Mouse (Mus musculus) cortical plate, adult 2 months (tissue): ENCODE results near the gene Sohlh2. TPM values are rescaled to one million over a fixed set of nuclear protein-coding genes. Genes with fewer than 3 reads are reported as not detected.

Experiments used
- H3K27ac ChIP-seq: fragments of 200-500 bp; 2 replicates; pipeline ENCODE4 v1.5.1; 2012; ENCODE audit warnings: low read length, control low read depth, inconsistent platforms; ENCODE audit not compliant: insufficient read depth
- H3K4me1 ChIP-seq: fragments of 200-500 bp; 2 replicates; pipeline ENCODE4 v1.6.1; 2011; ENCODE audit warnings: low read length; ENCODE audit not compliant: control insufficient read depth, insufficient read depth
- H3K4me3 ChIP-seq: fragments of 200-500 bp; 2 replicates; pipeline ENCODE4 v1.5.1; 2011; ENCODE audit warnings: mild to moderate bottlenecking, low read length, control low read depth; ENCODE audit not compliant: insufficient read depth
- CTCF ChIP-seq: fragments of 200-500 bp; IDR thresholded peaks from 2 replicates; pipeline ENCODE4 v1.5.1; 2011; ENCODE audit warnings: mild to moderate bottlenecking, control low read depth, low read length; ENCODE audit not compliant: insufficient read depth; ENCODE audit errors: extremely low read depth
- POLR2A ChIP-seq: fragments of 200-500 bp; IDR thresholded peaks from 2 replicates; pipeline ENCODE4 v1.6.1; 2011; ENCODE audit warnings: mild to moderate bottlenecking, low read length, control low read depth; ENCODE audit not compliant: insufficient read depth; ENCODE audit errors: extremely low read depth
- polyA plus RNA-seq: library from polyadenylated mRNA; depleted of rRNA; stranded (reverse); fragments of >200 nt; gene quantifications from 2 replicates; pipeline ENCODE4 v1.2.3, GENCODE M21; 2012; rRNA removed

Sohlh2 gene
- polyA plus RNA-seq = not detected in 2 replicates

DNA sequence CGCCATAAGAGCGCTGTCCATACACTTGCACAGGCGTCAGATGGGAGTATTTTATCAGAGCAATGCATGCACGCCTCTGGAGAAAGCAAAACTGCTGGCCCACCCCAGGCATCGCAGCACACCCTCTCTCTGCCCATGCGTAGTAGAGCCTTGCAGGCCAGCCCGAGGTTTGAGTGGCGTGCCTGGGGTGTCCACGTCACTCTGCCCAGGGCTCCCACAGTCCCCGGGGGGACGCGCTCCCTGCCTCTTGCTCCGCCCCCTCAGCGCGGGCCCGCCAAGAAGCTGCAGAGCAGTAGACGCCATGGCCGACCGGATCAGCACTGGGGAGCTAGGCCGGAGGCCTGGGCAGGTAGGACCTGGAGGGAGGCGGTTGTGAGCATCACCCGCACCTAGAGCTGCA is at the start of gene Sohlh2:
Gene Sohlh2, plus strand, starts transcription at position 263 of the 400 bp plus-strand sequence.
- Histone ChIP-seq H3K27ac (no peak within 1 kb of the TSS), H3K4me3 (no peak within 1 kb of the TSS), H3K4me1 (no peaks in the 10 kb centered on the region)
- TF ChIP-seq CTCF (no peak), POLR2A (no peak)

DNA sequence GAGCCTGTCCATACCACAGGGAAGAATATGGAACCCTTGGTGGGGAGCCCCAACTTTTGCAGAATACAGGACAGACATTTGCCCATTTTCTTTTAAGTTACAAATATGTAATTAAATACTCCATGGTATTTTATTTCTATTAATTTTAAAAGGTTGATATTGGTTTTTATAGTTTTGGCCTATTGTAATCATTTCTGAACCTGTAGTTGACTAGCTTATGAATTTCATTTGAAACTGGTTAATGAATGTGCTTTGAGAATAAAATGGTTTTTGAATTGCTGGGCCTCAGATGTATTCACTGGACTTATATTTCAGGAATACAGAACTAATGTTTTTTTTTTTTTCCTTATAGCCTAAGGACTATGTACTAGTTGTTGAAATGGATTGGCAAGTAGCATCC is 44.8 kb upstream of the Sohlh2 start, which contains the start of gene Ccdc169:
Gene Ccdc169, plus strand, starts transcription at position 301 of the 400 bp plus-strand sequence.
- no peak within 1 kb of the TSS for H3K27ac ChIP-seq
- no peak within 1 kb of the TSS for H3K4me3 ChIP-seq
- TF ChIP-seq CTCF (no peak), POLR2A (no peak)
- H3K4me1 ChIP-seq = no peaks in the 10 kb centered on the region

DNA sequence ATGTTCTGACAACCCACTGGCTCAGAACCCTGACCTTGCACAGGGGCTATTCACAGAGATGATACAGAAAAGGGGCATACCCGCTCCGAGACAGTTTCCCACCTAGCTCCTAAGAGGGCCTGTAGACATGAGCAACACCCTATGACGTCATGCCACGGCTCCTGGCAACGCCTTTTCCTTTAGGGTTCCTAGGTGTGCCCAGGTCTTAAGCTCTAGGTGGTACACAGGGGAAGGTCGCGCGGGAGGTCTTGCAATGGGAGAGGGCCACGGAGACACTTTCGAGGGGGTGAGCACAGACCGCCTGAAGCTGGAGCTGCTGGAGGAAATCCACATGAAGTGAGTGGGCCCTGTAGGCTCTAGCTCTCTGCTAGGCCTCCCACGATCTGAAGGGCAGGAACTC is 42.0 kb upstream of the Sohlh2 start:
- H3K4me3 ChIP-seq = no peak overlapping the region
- no peaks in the 10 kb centered on the region for H3K4me1 ChIP-seq
- no peak overlapping the region for H3K27ac ChIP-seq
- no peak for TF ChIP-seq POLR2A
- TF ChIP-seq CTCF = no peak

DNA sequence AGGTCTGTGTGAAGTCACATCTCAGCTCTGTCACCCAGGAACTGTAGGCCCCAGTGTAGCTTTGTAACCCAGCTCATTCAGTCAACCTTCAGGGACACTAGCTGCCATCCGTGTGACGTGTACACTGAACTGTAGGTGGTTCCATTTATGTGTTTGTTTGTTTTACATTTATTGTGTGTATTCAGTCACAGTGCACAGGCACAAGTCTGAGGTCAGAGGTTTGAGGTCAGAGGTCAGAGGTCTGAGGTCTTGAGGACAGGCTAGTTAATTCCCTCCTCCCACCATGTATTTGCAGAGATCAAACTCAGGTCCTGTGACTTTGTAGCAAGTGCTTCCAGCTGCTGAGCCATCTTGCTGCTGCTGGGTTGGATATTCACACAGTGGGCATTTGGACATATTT is 40.4 kb upstream of the Sohlh2 start:
- no peak overlapping the region for H3K27ac ChIP-seq
- H3K4me3 ChIP-seq = no peak overlapping the region
- no peaks in the 10 kb centered on the region for H3K4me1 ChIP-seq
- TF ChIP-seq POLR2A (no peak), CTCF (no peak)

DNA sequence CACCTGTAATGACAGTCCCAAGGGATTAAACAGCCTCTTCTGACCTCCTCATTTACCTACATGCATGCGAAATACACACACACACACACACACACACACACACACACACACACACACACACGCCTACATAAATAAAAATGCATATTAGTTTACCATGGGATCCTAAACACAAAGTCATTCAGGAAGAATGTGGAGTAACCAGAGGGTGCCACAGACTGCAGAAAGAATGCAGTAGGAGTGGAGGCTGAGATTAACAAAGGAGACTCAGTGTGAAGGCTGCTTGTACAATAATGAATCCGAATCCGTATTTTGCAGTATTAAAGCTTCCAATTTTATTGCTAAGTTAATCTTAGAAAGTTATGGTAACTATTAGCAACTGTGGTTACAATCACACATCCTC is 36.9 kb upstream of the Sohlh2 start:
- TF ChIP-seq CTCF (no peak), POLR2A (no peak)
- no peaks in the 10 kb centered on the region for H3K4me1 ChIP-seq
- H3K4me3 ChIP-seq = no peak overlapping the region
- no peak overlapping the region for H3K27ac ChIP-seq

DNA sequence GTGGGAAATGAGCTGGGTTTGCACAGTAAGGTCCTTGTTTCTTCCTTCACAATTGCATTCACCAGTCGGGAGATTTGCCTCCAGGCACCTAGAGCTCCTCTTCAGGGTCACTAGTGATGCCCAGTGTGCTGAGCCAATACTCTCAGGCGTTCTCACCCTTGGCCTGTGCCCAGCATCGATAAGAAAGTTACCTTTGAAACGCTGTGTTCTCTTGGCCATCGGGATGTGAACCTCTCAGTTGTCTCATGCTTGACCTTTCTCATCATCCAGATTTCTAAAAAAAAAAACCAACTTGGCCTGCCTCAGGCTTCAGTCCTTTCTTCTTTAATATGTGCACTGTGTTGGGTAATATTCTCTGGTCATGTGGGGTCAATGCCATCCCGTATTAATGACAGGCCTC is 35.4 kb upstream of the Sohlh2 start:
- H3K4me3 ChIP-seq = no peak overlapping the region
- H3K27ac ChIP-seq = no peak overlapping the region
- H3K4me1 ChIP-seq = no peaks in the 10 kb centered on the region
- no peak for TF ChIP-seq CTCF
- TF ChIP-seq POLR2A = no peak

DNA sequence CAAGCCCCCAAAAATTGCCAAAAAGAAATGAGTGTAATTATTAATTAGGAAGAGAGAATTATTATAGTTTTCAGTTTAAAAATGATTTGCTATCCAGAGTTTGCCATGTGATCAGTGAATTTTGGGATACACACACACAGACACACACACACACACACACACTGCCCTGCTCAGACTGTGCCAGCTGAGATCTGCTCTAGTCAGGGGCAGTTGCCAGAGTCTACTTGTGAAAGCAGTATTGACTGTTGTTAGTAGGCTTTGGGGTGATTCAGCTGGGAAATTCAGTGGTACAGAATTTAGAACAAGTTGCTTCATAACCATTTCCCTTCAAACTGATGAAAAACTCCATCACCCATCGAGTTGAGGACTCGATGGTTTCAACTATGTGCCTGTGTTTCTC is 34.7 kb upstream of the Sohlh2 start:
- TF ChIP-seq POLR2A = no peak
- TF ChIP-seq CTCF = no peak
- no peak overlapping the region for H3K27ac ChIP-seq
- no peaks in the 10 kb centered on the region for H3K4me1 ChIP-seq
- no peak overlapping the region for H3K4me3 ChIP-seq

DNA sequence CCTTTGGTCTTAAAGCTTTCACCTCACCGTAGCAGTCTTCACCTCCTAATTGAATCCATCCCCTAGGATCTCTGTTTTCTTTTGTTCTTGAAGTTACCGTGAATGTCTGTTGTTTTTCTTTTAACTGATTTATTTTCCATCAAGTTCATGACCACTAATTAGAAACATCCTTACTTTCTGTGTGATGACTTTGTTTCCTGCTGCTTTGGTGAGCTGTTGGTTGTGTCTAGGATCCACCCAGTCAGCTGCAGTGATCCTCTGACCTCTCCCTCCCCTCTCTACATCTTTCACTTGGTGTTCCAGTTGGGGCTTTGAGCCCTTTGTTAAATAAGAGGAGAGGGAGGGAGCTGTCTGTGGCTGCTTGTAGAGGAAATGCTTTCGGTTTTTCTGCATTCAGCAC is 33.7 kb upstream of the Sohlh2 start:
- H3K4me3 ChIP-seq = no peak overlapping the region
- no peaks in the 10 kb centered on the region for H3K4me1 ChIP-seq
- H3K27ac ChIP-seq = no peak overlapping the region
- no peak for TF ChIP-seq CTCF
- TF ChIP-seq POLR2A = no peak

DNA sequence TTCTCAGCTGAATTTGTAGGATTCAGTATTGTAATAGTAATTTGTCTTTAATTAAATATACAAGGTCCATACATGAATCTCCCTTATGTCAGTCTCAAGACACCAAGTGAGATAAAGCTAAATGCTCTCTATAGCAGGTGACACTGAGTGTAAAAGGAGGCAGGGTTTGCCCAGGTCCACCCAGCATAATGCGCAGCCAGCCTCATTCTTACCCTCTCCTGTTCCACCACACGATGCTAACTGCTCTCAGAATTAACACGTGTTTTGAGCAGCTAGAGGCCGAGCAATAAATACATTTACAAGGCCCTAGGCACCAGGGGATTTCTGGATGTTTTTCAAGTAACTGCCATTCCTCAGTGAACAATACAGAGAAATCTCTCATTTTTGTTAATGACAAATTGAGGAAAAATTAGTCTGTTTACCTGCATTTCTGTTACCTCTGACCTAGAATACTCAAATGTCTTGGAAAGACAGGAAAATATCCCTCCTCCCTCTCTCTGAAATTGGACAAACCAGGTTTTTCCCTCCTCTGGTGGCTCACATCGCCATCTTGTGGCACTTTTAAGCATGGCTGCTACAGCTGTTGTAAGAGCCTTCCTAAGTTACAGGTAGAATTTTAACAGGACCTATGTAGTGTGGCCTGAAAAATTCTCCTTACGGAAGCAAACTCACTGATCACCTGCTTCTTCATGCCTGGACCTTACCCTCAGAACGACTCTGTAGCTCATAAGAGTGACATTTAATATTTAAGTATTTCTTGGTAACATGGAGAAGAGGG is 30.0 kb upstream of the Sohlh2 start:
- TF ChIP-seq POLR2A (no peak), CTCF (peak; percentile 76)
- H3K4me3 ChIP-seq = no peak overlapping the region
- H3K4me1 ChIP-seq = peaks cover 2% of the 10 kb centered on the region; the same call in 1 of the 2 replicates
- H3K27ac ChIP-seq = no peak overlapping the region

DNA sequence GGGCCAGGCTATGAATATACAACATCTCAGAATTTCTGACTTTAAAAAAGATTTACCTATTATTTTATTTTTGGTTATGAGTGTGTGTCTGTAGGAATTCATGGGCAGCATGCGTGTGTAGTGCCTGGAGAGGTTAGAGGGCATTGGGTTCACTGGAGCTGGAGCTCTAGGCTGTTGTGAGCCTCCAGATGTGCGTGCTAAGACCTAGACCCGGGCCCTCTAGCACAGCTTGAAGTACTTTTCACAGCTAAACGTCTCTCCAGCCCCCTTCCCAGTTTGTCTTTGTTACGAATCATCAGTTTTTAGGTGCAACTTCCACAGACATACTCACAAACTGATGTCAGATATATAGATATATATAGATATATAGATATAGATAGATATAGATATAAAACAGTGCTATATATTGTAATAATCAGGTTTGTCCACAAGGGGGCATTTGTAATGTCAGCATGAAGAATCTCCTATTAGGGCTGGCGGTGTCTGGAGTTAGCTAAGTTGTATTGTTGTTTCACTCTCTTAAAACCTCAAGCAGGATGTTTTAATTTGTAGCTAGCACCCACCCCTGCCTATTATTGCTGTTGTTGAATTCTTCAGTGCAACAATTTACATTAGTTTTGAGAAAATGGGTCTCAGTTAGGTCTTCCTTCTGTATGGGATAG is 29.0 kb upstream of the Sohlh2 start:
- no peak overlapping the region for H3K27ac ChIP-seq
- H3K4me3 ChIP-seq = no peak overlapping the region
- peaks cover 2% of the 10 kb centered on the region; the same call in 1 of the 2 replicates for H3K4me1 ChIP-seq
- TF ChIP-seq CTCF (no peak), POLR2A (no peak)
